Mouse (Mus musculus) cerebellum, adult 2 months (tissue): ENCODE results near the gene Ghr.

ENCODE experiments used
- CTCF ChIP-seq: fragments of 200-500 bp; IDR thresholded peaks from 2 replicates; pipeline ENCODE4 v1.5.1; 2011; ENCODE audit warnings: low read depth, mild to moderate bottlenecking, control low read depth, low read length, moderate library complexity, borderline replicate concordance; ENCODE audit not compliant: insufficient read depth
- POLR2A ChIP-seq: fragments of 200-500 bp; IDR thresholded peaks from 2 replicates; pipeline ENCODE4 v1.6.1; 2011; ENCODE audit warnings: low read length, control low read depth, borderline replicate concordance; ENCODE audit not compliant: insufficient read depth

DNA sequence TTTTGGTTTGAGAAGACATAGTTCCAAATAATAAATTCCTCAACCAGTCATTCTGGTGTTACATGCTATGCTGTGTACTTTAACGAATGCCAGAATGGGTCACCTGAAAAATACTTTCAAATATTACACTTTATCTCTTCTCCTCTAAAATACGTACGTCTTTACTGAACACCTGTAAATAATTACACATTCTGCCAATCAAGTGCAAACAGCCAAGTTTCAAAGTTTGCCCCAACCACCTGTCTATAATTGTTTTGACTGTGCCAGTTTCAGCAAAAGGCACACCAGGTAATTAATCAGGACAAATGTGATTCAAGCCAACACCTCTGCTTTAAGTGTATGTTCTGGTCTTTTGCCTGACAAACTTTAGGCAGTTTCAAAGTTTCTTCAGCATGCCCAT is 94.7 kb downstream of the Ghr start:
- no peak for TF ChIP-seq POLR2A
- TF ChIP-seq CTCF: no peak
